Mouse (Mus musculus) limb, embryonic 13.5 days (tissue): ENCODE measurements at regions not wholly inside any gene's neighbourhood (a gene's known extent, or its start where the extent isn't known, plus 50 kb on each side); places are given as distances from the start of the nearest gene placed in this dataset.

Experiments used
- ATAC-seq: fragments of 200-750 bp; cut with Nextera tagmentation; 2 replicates; pipeline ENCODE4 v1.8.0; 2017; ENCODE audit warnings: low read depth, moderate number of reproducible peaks, moderate TSS enrichment; ENCODE audit not compliant: low FRiP score
- H3K27ac ChIP-seq: fragments of 300-500 bp; sonication (generic); 2 replicates; pipeline ENCODE4 v1.5.1; 2015; ENCODE audit warnings: inconsistent platforms, mild to moderate bottlenecking, moderate library complexity
- H3K27me3 ChIP-seq: fragments of 300-500 bp; sonication (generic); 2 replicates; pipeline ENCODE4 v1.6.1; 2015; ENCODE audit warnings: mild to moderate bottlenecking, inconsistent platforms
- H3K36me3 ChIP-seq: fragments of 300-500 bp; sonication (generic); 2 replicates; pipeline ENCODE4 v1.6.1; 2015; ENCODE audit warnings: inconsistent platforms, mild to moderate bottlenecking, moderate library complexity
- H3K4me1 ChIP-seq: fragments of 300-500 bp; sonication (generic); 2 replicates; pipeline ENCODE4 v1.6.1; 2015; ENCODE audit warnings: inconsistent platforms
- H3K4me2 ChIP-seq: fragments of 300-500 bp; sonication (generic); replicated peaks from 2 replicates; pipeline ENCODE4 v1.6.1; 2015; ENCODE audit warnings: inconsistent platforms, mild to moderate bottlenecking, moderate library complexity
- H3K4me3 ChIP-seq: fragments of 300-500 bp; sonication (generic); 2 replicates; pipeline ENCODE4 v1.5.1; 2015; ENCODE audit warnings: moderate library complexity, mild to moderate bottlenecking, inconsistent platforms
- H3K9ac ChIP-seq: fragments of 300-500 bp; sonication (generic); 2 replicates; pipeline ENCODE4 v1.6.1; 2015; ENCODE audit warnings: mild to moderate bottlenecking, inconsistent platforms
- H3K9me3 ChIP-seq: fragments of 300-500 bp; sonication (generic); 2 replicates; pipeline ENCODE4 v1.6.1; 2016; ENCODE audit warnings: inconsistent platforms
- WGBS: fragments of 180-500 bp; shearing (Covaris S2); methylation state at CpG from one replicate; pipeline ENCODE4 v1.1.7; 2015; 5-methylcytosine and 5-hydroxymethylcytosine counted together

- 0 out of 2 replicates have a peak, but pooled peaks cover 14% of the 10 kb centered on the region for H3K4me1 ChIP-seq
- H3K27ac ChIP-seq = no peak overlapping the region
- ATAC-seq = no peak
- no peak overlapping the region for H3K4me3 ChIP-seq
- H3K9ac ChIP-seq = no peak overlapping the region
- 81% methylated on average over 9 of the region's 9 CpGs for WGBS
- H3K9me3 ChIP-seq = no peaks in the 10 kb centered on the region
- H3K27me3 ChIP-seq = peaks cover 74% of the 10 kb centered on the region
- no peak overlapping the region for H3K4me2 ChIP-seq
- no peaks in the 10 kb centered on the region for H3K36me3 ChIP-seq
Observed at GRCm38 (mm10) chr8:89565147-89565826, 521.3 kb upstream of the Sall1 start.

- Histone ChIP-seq H3K4me1 (0 out of 2 replicates have a peak, but pooled peaks cover 12% of the 10 kb centered on the region), H3K27me3 (peaks cover 62% of the 10 kb centered on the region), H3K4me2 (no peak overlapping the region), H3K9me3 (no peaks in the 10 kb centered on the region), H3K36me3 (no peaks in the 10 kb centered on the region), H3K4me3 (no peak overlapping the region), H3K27ac (no peak overlapping the region), H3K9ac (no peak overlapping the region)
- ATAC-seq = no peak
- WGBS = 38% methylated on average over 2 of the region's 2 CpGs
Observed at GRCm38 (mm10) chr8:89563544-89563943, 519.6 kb upstream of the Sall1 start.

GRCm38 (mm10) chr8:89562597-89562996 lies 518.6 kb upstream of the Sall1 start:
- no peak overlapping the region for H3K4me2 ChIP-seq
- no peak for ATAC-seq
- WGBS = 31% methylated on average over 8 of the region's 8 CpGs
- H3K27me3 ChIP-seq = peaks cover 53% of the 10 kb centered on the region
- no peak overlapping the region for H3K9ac ChIP-seq
- H3K36me3 ChIP-seq = no peaks in the 10 kb centered on the region
- no peaks in the 10 kb centered on the region for H3K9me3 ChIP-seq
- H3K4me1 ChIP-seq = 0 out of 2 replicates have a peak, but pooled peaks cover 12% of the 10 kb centered on the region
- no peak overlapping the region for H3K27ac ChIP-seq
- no peak overlapping the region for H3K4me3 ChIP-seq

- H3K27ac ChIP-seq = no peak overlapping the region
- H3K9me3 ChIP-seq = no peaks in the 10 kb centered on the region
- H3K4me3 ChIP-seq = no peak overlapping the region
- H3K4me1 ChIP-seq = peaks cover 6% of the 10 kb centered on the region
- H3K9ac ChIP-seq = no peak overlapping the region
- no peak for ATAC-seq
- 13% methylated on average over 3 of the region's 3 CpGs for WGBS
- H3K4me2 ChIP-seq = no peak overlapping the region
- H3K27me3 ChIP-seq = peaks cover 32% of the 10 kb centered on the region
- no peaks in the 10 kb centered on the region for H3K36me3 ChIP-seq
Observed at GRCm38 (mm10) chr8:89541231-89541630, 497.3 kb upstream of the Sall1 start.

GRCm38 (mm10) chr8:89534605-89535004 lies 490.6 kb upstream of the Sall1 start:
- ATAC-seq = no peak
- H3K27ac ChIP-seq = no peak overlapping the region
- 17% methylated on average over 10 of the region's 10 CpGs for WGBS

GRCm38 (mm10) chr8:89525041-89525440 lies 481.1 kb upstream of the Sall1 start:
- peaks cover 29% of the 10 kb centered on the region for H3K27me3 ChIP-seq
- H3K27ac ChIP-seq = no peak overlapping the region

More at GRCm38 (mm10) chr8:89534605-89535004, 490.6 kb upstream of the Sall1 start:
- Histone ChIP-seq H3K9ac (no peak overlapping the region), H3K4me1 (peaks cover 21% of the 10 kb centered on the region), H3K4me3 (no peak overlapping the region), H3K36me3 (no peaks in the 10 kb centered on the region), H3K27me3 (peaks cover 47% of the 10 kb centered on the region), H3K4me2 (no peak overlapping the region), H3K9me3 (no peaks in the 10 kb centered on the region)

GRCm38 (mm10) chr8:89523336-89523735 lies 479.4 kb upstream of the Sall1 start:
- H3K4me3 ChIP-seq = no peak overlapping the region
- 19% methylated on average over 3 of the region's 3 CpGs for WGBS
- no peaks in the 10 kb centered on the region for H3K36me3 ChIP-seq
- no peak for ATAC-seq
- H3K27ac ChIP-seq = no peak overlapping the region
- peaks cover 23% of the 10 kb centered on the region for H3K27me3 ChIP-seq
- no peak overlapping the region for H3K4me2 ChIP-seq
- no peaks in the 10 kb centered on the region for H3K9me3 ChIP-seq
- H3K4me1 ChIP-seq = peaks cover 14% of the 10 kb centered on the region
- no peak overlapping the region for H3K9ac ChIP-seq

More at GRCm38 (mm10) chr8:89525041-89525440, 481.1 kb upstream of the Sall1 start:
- Histone ChIP-seq H3K4me1 (peaks cover 14% of the 10 kb centered on the region), H3K4me3 (no peak overlapping the region), H3K36me3 (no peaks in the 10 kb centered on the region), H3K9me3 (no peaks in the 10 kb centered on the region), H3K4me2 (no peak overlapping the region), H3K9ac (no peak overlapping the region)
- ATAC-seq = no peak
- WGBS = 94% methylated on average over 6 of the region's 6 CpGs

- H3K4me1 ChIP-seq = 0 out of 2 replicates have a peak, but pooled peaks cover 7% of the 10 kb centered on the region
Observed at GRCm38 (mm10) chr8:89516602-89517001, 472.6 kb upstream of the Sall1 start.

GRCm38 (mm10) chr8:89514270-89514669 lies 470.3 kb upstream of the Sall1 start:
- no peak for ATAC-seq
- Histone ChIP-seq H3K36me3 (no peaks in the 10 kb centered on the region), H3K27me3 (peaks cover 2% of the 10 kb centered on the region; the same call in 1 of the 2 replicates), H3K4me3 (no peak overlapping the region), H3K9me3 (no peaks in the 10 kb centered on the region), H3K4me1 (0 out of 2 replicates have a peak, but pooled peaks cover 7% of the 10 kb centered on the region), H3K9ac (no peak overlapping the region), H3K4me2 (no peak overlapping the region), H3K27ac (no peak overlapping the region)
- 37% methylated on average over 3 of the region's 3 CpGs for WGBS

More at GRCm38 (mm10) chr8:89516602-89517001, 472.6 kb upstream of the Sall1 start:
- Histone ChIP-seq H3K36me3 (no peaks in the 10 kb centered on the region), H3K27me3 (peaks cover 4% of the 10 kb centered on the region; the same call in 1 of the 2 replicates), H3K27ac (no peak overlapping the region), H3K9ac (no peak overlapping the region), H3K9me3 (no peaks in the 10 kb centered on the region), H3K4me2 (no peak overlapping the region), H3K4me3 (no peak overlapping the region)
- no peak for ATAC-seq
- WGBS = 41% methylated on average over 2 of the region's 2 CpGs

- WGBS = 37% methylated on average over 6 of the region's 6 CpGs
- no peaks in the 10 kb centered on the region for H3K36me3 ChIP-seq
- no peak overlapping the region for H3K4me3 ChIP-seq
- no peak overlapping the region for H3K9ac ChIP-seq
- H3K27ac ChIP-seq = no peak overlapping the region
- peaks cover 18% of the 10 kb centered on the region for H3K27me3 ChIP-seq
- no peak overlapping the region for H3K4me2 ChIP-seq
- H3K4me1 ChIP-seq = peaks cover 4% of the 10 kb centered on the region; the same call in 1 of the 2 replicates
- no peaks in the 10 kb centered on the region for H3K9me3 ChIP-seq
- ATAC-seq = no peak
Observed at GRCm38 (mm10) chr8:89507639-89508038, 463.7 kb upstream of the Sall1 start.

GRCm38 (mm10) chr8:89503545-89504234 lies 459.7 kb upstream of the Sall1 start:
- peaks cover 33% of the 10 kb centered on the region for H3K27me3 ChIP-seq
- no peak overlapping the region for H3K27ac ChIP-seq
- H3K4me1 ChIP-seq = peaks cover 21% of the 10 kb centered on the region
- H3K9ac ChIP-seq = no peak overlapping the region
- no peak overlapping the region for H3K4me3 ChIP-seq
- no peak overlapping the region for H3K4me2 ChIP-seq
- no peaks in the 10 kb centered on the region for H3K36me3 ChIP-seq
- ATAC-seq = no peak
- 88% methylated on average over 4 of the region's 4 CpGs for WGBS
- H3K9me3 ChIP-seq = no peaks in the 10 kb centered on the region

GRCm38 (mm10) chr8:89503030-89503429 lies 459.1 kb upstream of the Sall1 start:
- H3K4me1 ChIP-seq = peaks cover 28% of the 10 kb centered on the region
- H3K9ac ChIP-seq = no peak overlapping the region
- 88% methylated on average over 6 of the region's 6 CpGs for WGBS
- no peaks in the 10 kb centered on the region for H3K36me3 ChIP-seq
- no peak for ATAC-seq
- no peak overlapping the region for H3K4me2 ChIP-seq
- H3K9me3 ChIP-seq = no peaks in the 10 kb centered on the region
- no peak overlapping the region for H3K4me3 ChIP-seq
- H3K27ac ChIP-seq = no peak overlapping the region
- H3K27me3 ChIP-seq = peaks cover 33% of the 10 kb centered on the region
